Mouse (Mus musculus) MEL (cell line): ENCODE data around the gene Acin1.

Experiments used
- GATA1 ChIP-seq: IDR thresholded peaks from 2 replicates; pipeline ENCODE4 v1.6.1; 2011; ENCODE audit warnings: low read depth, low read length, improper control_type of control experiment
- MYC ChIP-seq: IDR thresholded peaks from 2 replicates; pipeline ENCODE4 v1.6.1; 2011; ENCODE audit warnings: low read depth, mild to moderate bottlenecking, low read length, improper control_type of control experiment, moderate library complexity
- POLR2A ChIP-seq, 2 experiments: IDR thresholded peaks; 2 replicates each; pipeline ENCODE4 v1.6.1; 2011 to 2012; ENCODE audit warnings: low read length in 2 of 2, mild to moderate bottlenecking in 2 of 2, control low read depth in 1 of 2, improper control_type of control experiment in 1 of 2, low read depth in 1 of 2, moderate library complexity in 1 of 2; ENCODE audit not compliant: control insufficient read depth in 1 of 2, insufficient read depth in 1 of 2, poor library complexity in 1 of 2
- POLR2AphosphoS5 ChIP-seq: IDR thresholded peaks from 2 replicates; pipeline ENCODE4 v1.6.1; 2012; ENCODE audit warnings: low read depth, borderline replicate concordance, mild to moderate bottlenecking, inconsistent platforms, low read length, moderate library complexity, mixed read lengths

GRCm38 (mm10) chr14:54720041-54720440 is 33.3 kb upstream of the Acin1 start:
- TF ChIP-seq POLR2AphosphoS5 (no peak), POLR2A (IDR thresholded peaks at IDR 0.05; ENCODE audit: control insufficient read depth in 1 of 2, insufficient read depth in 1 of 2, low read depth in 1 of 2, low read length in 2 of 2, poor library complexity in 1 of 2) (no peak), GATA1 (no peak), MYC (no peak)
